8 mouse cellular contexts compared by ENCODE assay signal in genomic region chr7:24369731-24370541, GRCm38 (mm10). TPM values are rescaled to one million over a fixed set of nuclear protein-coding genes. Genes with fewer than 3 reads are reported as not detected.
DNase-seq lines count a peak whose midpoint lies in the region; ATAC-seq and TF ChIP-seq lines count a peak whose summit lies in the region.

Gene Kcnn4 (plus strand): TSS chr7:24370263.

- no peak for TF ChIP-seq CTCF in liver, adult 2 months (IDR thresholded peaks at IDR 0.05; ENCODE audit: low read depth, low read length)
- no peak for TF ChIP-seq CTCF in left cerebral cortex, adult 2 months (IDR thresholded peaks at IDR 0.05)

- TF ChIP-seq POLR2A in liver, adult 2 months (IDR thresholded peaks at IDR 0.05; ENCODE audit: extremely low read depth, insufficient read depth, low read length), result no peak

- H3K79me2 ChIP-seq in liver, adult 2 months (ENCODE audit: control insufficient read depth, insufficient read depth, low read length), result no peaks in the 10 kb centered on the region

- intact Hi-C loops in left cerebral cortex, adult 2 months (cut with DNase I), result no loop called here

- no peak within 1 kb of the TSS for H3K27ac ChIP-seq in hindbrain, embryonic 15.5 days (replicated peaks)
- H3K27ac ChIP-seq in hindbrain, embryonic 12.5 days, result no peak within 1 kb of the TSS
- H3K27ac ChIP-seq in liver, adult 2 months (replicated peaks; ENCODE audit: insufficient read depth, low read depth, low read length), result 0 out of 2 replicates have a peak within 1 kb of the TSS, but pooled peaks have one; percentile 18
- H3K27ac ChIP-seq in stomach, embryonic 14.5 days (ENCODE audit: low read length), result no peak within 1 kb of the TSS
- H3K27ac ChIP-seq in left cerebral cortex, adult 2 months, result no peak within 1 kb of the TSS

- no peak within 1 kb of the TSS for H3K4me3 ChIP-seq in hindbrain, embryonic 15.5 days
- no peak within 1 kb of the TSS for H3K4me3 ChIP-seq in hindbrain, embryonic 12.5 days
- H3K4me3 ChIP-seq in liver, adult 2 months (ENCODE audit: insufficient read depth, low read depth, low read length), result peak within 1 kb of the TSS; percentile 46; the same call in 1 of the 2 replicates
- H3K4me3 ChIP-seq in stomach, embryonic 14.5 days (ENCODE audit: low read depth, low read length), result no peak within 1 kb of the TSS
- no peak within 1 kb of the TSS for H3K4me3 ChIP-seq in left cerebral cortex, adult 2 months

- H3K27me3 ChIP-seq in hindbrain, embryonic 15.5 days, result no peaks in the 10 kb centered on the region
- H3K27me3 ChIP-seq in hindbrain, embryonic 12.5 days, result 0 out of 2 replicates have a peak, but pooled peaks cover 2% of the 10 kb centered on the region
- H3K27me3 ChIP-seq in liver, adult 2 months (ENCODE audit: control insufficient read depth, insufficient read depth, low read length), result 0 out of 2 replicates have a peak, but pooled peaks cover 4% of the 10 kb centered on the region
- H3K27me3 ChIP-seq in stomach, embryonic 14.5 days (ENCODE audit: control insufficient read depth, insufficient read depth, low read length), result no peaks in the 10 kb centered on the region

- WGBS in hindbrain, embryonic 15.5 days, result 49% methylated on average over 23 of the region's 23 CpGs
- WGBS in hindbrain, embryonic 12.5 days, result 44% methylated on average over 23 of the region's 23 CpGs
- WGBS in liver, adult 2 months, result 37% methylated on average over 23 of the region's 23 CpGs
- WGBS in stomach, embryonic 14.5 days, result 33% methylated on average over 23 of the region's 23 CpGs

- H3K4me1 ChIP-seq in hindbrain, embryonic 15.5 days (replicated peaks), result peaks cover 6% of the 10 kb centered on the region
- peaks cover 11% of the 10 kb centered on the region for H3K4me1 ChIP-seq in hindbrain, embryonic 12.5 days
- no peaks in the 10 kb centered on the region for H3K4me1 ChIP-seq in liver, adult 2 months (ENCODE audit: control insufficient read depth, insufficient read depth, low read length)
- H3K4me1 ChIP-seq in stomach, embryonic 14.5 days (ENCODE audit: control insufficient read depth, insufficient read depth, low read length), result 0 out of 2 replicates have a peak, but pooled peaks cover 3% of the 10 kb centered on the region

- no peak within 1 kb of the TSS for H3K9ac ChIP-seq in hindbrain, embryonic 15.5 days
- no peak within 1 kb of the TSS for H3K9ac ChIP-seq in hindbrain, embryonic 12.5 days
- peak within 1 kb of the TSS; percentile 45; the same call in 1 of the 2 replicates for H3K9ac ChIP-seq in liver, adult 2 months (ENCODE audit: low read depth, low read length)
- H3K9ac ChIP-seq in stomach, embryonic 14.5 days (replicated peaks; ENCODE audit: low read depth, low read length), result no peak within 1 kb of the TSS

- no peak for ATAC-seq in hindbrain, embryonic 15.5 days (ENCODE audit: low FRiP score, low read depth)
- ATAC-seq in hindbrain, embryonic 12.5 days (ENCODE audit: low FRiP score), result no peak
- ATAC-seq in activated CD4-positive, CD25-positive, alpha-beta regulatory T cell, adult 4 months, result peak; percentile 67
- peak; percentile 60; the same call in 1 of the 2 replicates for ATAC-seq in stomach, embryonic 14.5 days (ENCODE audit: insufficient number of reproducible peaks, insufficient read depth, low FRiP score, low read depth)

- H3K9me3 ChIP-seq in hindbrain, embryonic 15.5 days, result no peaks in the 10 kb centered on the region
- no peaks in the 10 kb centered on the region for H3K9me3 ChIP-seq in hindbrain, embryonic 12.5 days (replicated peaks)
- no peaks in the 10 kb centered on the region for H3K9me3 ChIP-seq in stomach, embryonic 14.5 days (ENCODE audit: control insufficient read depth, low read depth, low read length)

- no peak for DNase-seq in liver, adult 2 months (ENCODE audit: extremely low read depth, low read depth, low spot score)
- DNase-seq in embryo, embryonic 9.5 days (ENCODE audit: extremely low spot score), result no peak
- DNase-seq in urinary bladder, postnatal 36 days (ENCODE audit: low spot score in 2 of 2), result no peak
- DNase-seq in left cerebral cortex, adult 2 months (ENCODE audit: extremely low spot score in 1 of 2, low spot score in 2 of 2), result no peak

- 0 out of 2 replicates have a peak within 1 kb of the TSS, but pooled peaks have one; percentile 6 for H3K4me2 ChIP-seq in hindbrain, embryonic 15.5 days
- H3K4me2 ChIP-seq in hindbrain, embryonic 12.5 days (replicated peaks), result no peak within 1 kb of the TSS
- no peak within 1 kb of the TSS for H3K4me2 ChIP-seq in stomach, embryonic 14.5 days (replicated peaks; ENCODE audit: low read depth, low read length)

- H3K36me3 ChIP-seq in hindbrain, embryonic 15.5 days, result no peaks in the 10 kb centered on the region
- no peaks in the 10 kb centered on the region for H3K36me3 ChIP-seq in hindbrain, embryonic 12.5 days
- H3K36me3 ChIP-seq in liver, adult 2 months (ENCODE audit: control insufficient read depth, insufficient read depth, low read length), result no peaks in the 10 kb centered on the region
- H3K36me3 ChIP-seq in stomach, embryonic 14.5 days (ENCODE audit: control insufficient read depth, insufficient read depth, low read length), result no peaks in the 10 kb centered on the region

RNA-seq across cellular contexts. Expression of gene Kcnn4, which starts in this region (rescaled TPM):
- 2.3 and 2.9 TPM in 2 replicates for polyA plus RNA-seq in hindbrain, embryonic 15.5 days (2015; fragmentation: Nextera tagmentation; extraction: Ambion mirVana)
- 2.1 and 2.4 TPM in 2 replicates for polyA plus RNA-seq in hindbrain, embryonic 12.5 days (2016; fragmentation: Nextera tagmentation; extraction: Ambion mirVana)
- polyA plus RNA-seq in activated CD4-positive, CD25-positive, alpha-beta regulatory T cell, adult 4 months (2017; shearing (Covaris generic)), result 100 to 1,000 TPM; 101 to 105 TPM
- total RNA-seq in liver, adult 2 months (2014; rRNA removed), result 0.20 and 0.83 TPM in 2 replicates
- 0.55 and 0.66 TPM in 2 replicates for polyA plus RNA-seq in liver, adult 2 months (2012; rRNA removed)
- polyA plus RNA-seq in stomach, embryonic 14.5 days (2014; fragmentation: Nextera tagmentation; extraction: Ambion mirVana), result 2.4 and 3.0 TPM in 2 replicates
- total RNA-seq in left cerebral cortex, adult 2 months (2021), result under 1 TPM; 0.19 to 0.45 TPM

Comparison
In these comparisons a context has a peak if more than half of its experiments do, and no peak if none do; other contexts are left out.
1. RNA of gene Kcnn4 (polyA plus RNA-seq): 101 to 105 TPM in activated CD4-positive, CD25-positive, alpha-beta regulatory T cell, adult 4 months; 2.4 to 3.0 TPM in stomach, embryonic 14.5 days, 2.3 to 2.9 TPM in hindbrain, embryonic 15.5 days, 2.1 to 2.4 TPM in hindbrain, embryonic 12.5 days and 0.55 to 0.66 TPM in liver, adult 2 months; every median in the first group is over 10 times any median in the second.
2. ATAC-seq: peak in activated CD4-positive, CD25-positive, alpha-beta regulatory T cell, adult 4 months (single experiment) and stomach, embryonic 14.5 days (single experiment); none in hindbrain, embryonic 15.5 days (single experiment) and hindbrain, embryonic 12.5 days (single experiment).